Mouse (Mus musculus) kidney, postnatal 10 days (tissue): Measurements from ENCODE around the gene Kng1.
"Not testable (repeated sequence)": the region's sequence is repeated elsewhere in the genome, so short reads cannot be mapped to it uniquely, and the experiment has no call there.

Experiments
- DNase-seq: peaks from one replicate; pipeline ENCODE4 v3.0.0; 2021; ENCODE audit warnings: mixed read lengths

Gene Kng1

GRCm38 (mm10) chr16:23094136-23094535 is 36.5 kb downstream of the Kng1 start:
- no peak for DNase-seq

GRCm38 (mm10) chr16:23095581-23095980 is 37.9 kb downstream of the Kng1 start:
- DNase-seq, result not testable (repeated sequence)

- DNase-seq, result not testable (repeated sequence)
These were observed 39.2 kb downstream of the Kng1 start for GRCm38 (mm10) chr16:23096886-23097285.

- not testable (repeated sequence) for DNase-seq
These were observed 39.8 kb downstream of the Kng1 start for GRCm38 (mm10) chr16:23097290-23098104.

GRCm38 (mm10) chr16:23098105-23098452 is 40.4 kb downstream of the Kng1 start:
- DNase-seq, result not testable (repeated sequence)

- no peak for DNase-seq
These were observed 42.0 kb downstream of the Kng1 start for GRCm38 (mm10) chr16:23099632-23100031.

- peak; percentile 79 for DNase-seq
These were observed 42.5 kb downstream of the Kng1 start for GRCm38 (mm10) chr16:23100099-23100575.

GRCm38 (mm10) chr16:23100613-23101012 is 42.9 kb downstream of the Kng1 start:
- no peak for DNase-seq

- no peak for DNase-seq
These were observed 44.8 kb downstream of the Kng1 start for GRCm38 (mm10) chr16:23102340-23103037.

- DNase-seq, result peak; percentile 55
These were observed 45.5 kb downstream of the Kng1 start for GRCm38 (mm10) chr16:23103038-23103745.

- no peak for DNase-seq
These were observed 46.2 kb downstream of the Kng1 start for GRCm38 (mm10) chr16:23103841-23104240.

GRCm38 (mm10) chr16:23106121-23106520 is 48.5 kb downstream of the Kng1 start:
- DNase-seq, result no peak

GRCm38 (mm10) chr16:23107231-23107942 is 49.7 kb downstream of the Kng1 start, which contains the start of gene Eif4a2:
Eif4a2 (plus strand) TSS chr16:23107444.
- DNase-seq, result peak; percentile 96

GRCm38 (mm10) chr16:23107946-23108759 is 50.5 kb downstream of the Kng1 start:
- DNase-seq, result peak; percentile 91

- DNase-seq, result no peak
These were observed 51.3 kb downstream of the Kng1 start for GRCm38 (mm10) chr16:23108943-23109342.

- DNase-seq, result no peak
These were observed 52.0 kb downstream of the Kng1 start for GRCm38 (mm10) chr16:23109350-23110280.

- DNase-seq, result no peak
These were observed 54.7 kb downstream of the Kng1 start for GRCm38 (mm10) chr16:23112348-23112747.

- DNase-seq, result no peak
These were observed 55.3 kb downstream of the Kng1 start for GRCm38 (mm10) chr16:23112861-23113435.

GRCm38 (mm10) chr16:23113903-23114302 is 56.2 kb downstream of the Kng1 start:
- no peak for DNase-seq
